Mouse (Mus musculus) hindbrain, embryonic 15.5 days (tissue): ENCODE results near the gene Slc31a1. TPM values are rescaled to one million over a fixed set of nuclear protein-coding genes. Genes with fewer than 3 reads are reported as not detected.

Source experiments
- ATAC-seq: fragments of 200-750 bp; cut with Nextera tagmentation; 2 replicates; pipeline ENCODE4 v1.8.0; 2017; ENCODE audit warnings: low read depth, moderate number of reproducible peaks, moderate TSS enrichment; ENCODE audit not compliant: low FRiP score
- H3K27ac ChIP-seq: fragments of 300-500 bp; sonication (generic); replicated peaks from 2 replicates; pipeline ENCODE4 v1.5.1; 2015; ENCODE audit warnings: mild to moderate bottlenecking, inconsistent platforms
- H3K27me3 ChIP-seq: fragments of 300-500 bp; sonication (generic); 2 replicates; pipeline ENCODE4 v1.6.1; 2015; ENCODE audit warnings: control low read depth, inconsistent platforms
- H3K36me3 ChIP-seq: fragments of 300-500 bp; sonication (generic); 2 replicates; pipeline ENCODE4 v1.6.1; 2015; ENCODE audit warnings: control low read depth, inconsistent platforms
- H3K4me1 ChIP-seq: fragments of 300-500 bp; sonication (generic); replicated peaks from 2 replicates; pipeline ENCODE4 v1.6.1; 2015; ENCODE audit warnings: control low read depth, inconsistent platforms
- H3K4me2 ChIP-seq: fragments of 300-500 bp; sonication (generic); 2 replicates; pipeline ENCODE4 v1.6.1; 2015; ENCODE audit warnings: moderate library complexity, mild to moderate bottlenecking, inconsistent platforms
- H3K4me3 ChIP-seq: fragments of 300-500 bp; sonication (generic); 2 replicates; pipeline ENCODE4 v1.5.1; 2015; ENCODE audit warnings: mild to moderate bottlenecking, inconsistent platforms
- H3K9ac ChIP-seq: fragments of 300-500 bp; sonication (generic); 2 replicates; pipeline ENCODE4 v1.6.1; 2015; ENCODE audit warnings: inconsistent platforms
- H3K9me3 ChIP-seq: fragments of 300-500 bp; sonication (generic); 2 replicates; pipeline ENCODE4 v1.6.1; 2016; ENCODE audit warnings: control low read depth, inconsistent platforms
- WGBS: fragments of 180-500 bp; shearing (Covaris S2); methylation state at CpG from one replicate; pipeline ENCODE4 v1.1.7; 2015; 5-methylcytosine and 5-hydroxymethylcytosine counted together
- polyA plus RNA-seq: library from polyadenylated mRNA; unstranded; fragments of >200 nt; fragmentation: Nextera tagmentation; extraction: Ambion mirVana; gene quantifications from 2 replicates; pipeline ENCODE4 v1.2.1, GENCODE M21; 2015

Slc31a1 gene
- polyA plus RNA-seq, 1 experiment from 2014 or later: 46.2 TPM

GRCm38 (mm10) chr4:62389592-62390512, 29.3 kb downstream of the Slc31a1 start:
- Histone ChIP-seq H3K27ac (no peak overlapping the region), H3K27me3 (no peaks in the 10 kb centered on the region), H3K9ac (no peak overlapping the region), H3K4me2 (no peak overlapping the region), H3K9me3 (no peaks in the 10 kb centered on the region), H3K4me1 (no peaks in the 10 kb centered on the region), H3K36me3 (peaks cover 45% of the 10 kb centered on the region), H3K4me3 (no peak overlapping the region)
- 89% methylated on average over 5 of the region's 5 CpGs for WGBS
- ATAC-seq: no peak

DNA sequence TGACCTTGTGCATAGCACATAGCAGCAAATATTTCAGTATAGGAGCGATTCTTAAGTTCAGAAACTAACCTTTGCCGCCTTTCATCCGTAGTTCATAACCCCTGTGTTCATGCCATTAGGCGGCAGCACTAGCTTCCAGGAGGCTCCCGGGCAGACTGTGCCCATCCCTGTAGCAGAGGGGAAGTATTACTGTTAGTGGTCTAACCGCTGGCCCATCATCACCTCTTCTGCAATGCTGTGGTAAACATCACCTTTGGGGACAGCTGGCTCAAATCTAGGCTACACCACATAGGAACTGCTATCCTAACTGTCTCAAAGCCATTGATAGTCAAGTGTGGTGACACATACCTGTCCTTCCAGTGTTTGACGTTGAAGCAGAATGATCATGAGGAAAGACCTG, 31.4 kb downstream of the Slc31a1 start:
- no peak for ATAC-seq
- Histone ChIP-seq H3K36me3 (peaks cover 52% of the 10 kb centered on the region), H3K4me3 (no peak overlapping the region), H3K9ac (no peak overlapping the region), H3K9me3 (no peaks in the 10 kb centered on the region), H3K4me1 (no peaks in the 10 kb centered on the region), H3K27me3 (no peaks in the 10 kb centered on the region), H3K4me2 (no peak overlapping the region), H3K27ac (no peak overlapping the region)
- WGBS: 89% methylated on average over 7 of the region's 7 CpGs

GRCm38 (mm10) chr4:62393459-62393858, 32.9 kb downstream of the Slc31a1 start:
- Histone ChIP-seq H3K36me3 (peaks cover 62% of the 10 kb centered on the region), H3K4me2 (no peak overlapping the region)
- 20% methylated on average over 6 of the region's 6 CpGs for WGBS

GRCm38 (mm10) chr4:62395806-62396205, 35.3 kb downstream of the Slc31a1 start:
- ATAC-seq: no peak
- no peak overlapping the region for H3K27ac ChIP-seq
- peaks cover 66% of the 10 kb centered on the region for H3K36me3 ChIP-seq
- H3K9me3 ChIP-seq: no peaks in the 10 kb centered on the region
- no peak overlapping the region for H3K4me2 ChIP-seq
- no peaks in the 10 kb centered on the region for H3K27me3 ChIP-seq
- H3K9ac ChIP-seq: no peak overlapping the region
- 92% methylated on average over 1 of the region's 1 CpGs for WGBS
- no peaks in the 10 kb centered on the region for H3K4me1 ChIP-seq
- H3K4me3 ChIP-seq: no peak overlapping the region

More at GRCm38 (mm10) chr4:62393459-62393858, 32.9 kb downstream of the Slc31a1 start:
- no peak overlapping the region for H3K4me3 ChIP-seq
- H3K9me3 ChIP-seq: no peaks in the 10 kb centered on the region
- no peak for ATAC-seq
- no peak overlapping the region for H3K27ac ChIP-seq
- H3K9ac ChIP-seq: no peak overlapping the region
- no peaks in the 10 kb centered on the region for H3K27me3 ChIP-seq
- no peaks in the 10 kb centered on the region for H3K4me1 ChIP-seq

GRCm38 (mm10) chr4:62397616-62398365, 37.3 kb downstream of the Slc31a1 start:
- H3K4me1 ChIP-seq: no peaks in the 10 kb centered on the region
- H3K4me2 ChIP-seq: no peak overlapping the region
- H3K27ac ChIP-seq: no peak overlapping the region
- H3K4me3 ChIP-seq: no peak overlapping the region
- no peak overlapping the region for H3K9ac ChIP-seq
- WGBS: 84% methylated on average over 4 of the region's 4 CpGs
- no peaks in the 10 kb centered on the region for H3K9me3 ChIP-seq
- H3K27me3 ChIP-seq: no peaks in the 10 kb centered on the region
- ATAC-seq: no peak
- H3K36me3 ChIP-seq: peaks cover 68% of the 10 kb centered on the region

DNA sequence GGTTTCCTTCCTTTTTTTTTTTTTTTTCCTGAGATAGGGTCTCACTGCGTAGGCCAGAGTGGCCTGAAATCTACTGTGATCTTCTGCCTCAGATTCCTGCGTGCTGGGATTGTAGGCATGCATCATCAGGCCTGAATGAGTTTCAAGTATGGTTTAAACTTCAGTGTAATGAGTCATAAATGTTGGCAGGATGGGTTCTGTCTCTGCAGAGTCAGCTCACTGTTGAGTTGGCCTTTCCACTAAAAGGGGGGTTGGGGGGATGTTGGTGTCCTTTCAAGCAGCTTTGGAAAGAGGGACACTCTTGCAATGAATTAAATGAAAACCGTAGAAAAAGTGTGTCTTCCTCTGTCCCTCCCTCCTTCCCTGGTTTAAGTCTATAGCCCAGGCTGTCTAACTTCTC, 38.4 kb downstream of the Slc31a1 start:
- Histone ChIP-seq H3K27me3 (no peaks in the 10 kb centered on the region), H3K4me2 (no peak overlapping the region), H3K9me3 (no peaks in the 10 kb centered on the region), H3K36me3 (peaks cover 66% of the 10 kb centered on the region), H3K27ac (no peak overlapping the region), H3K4me3 (no peak overlapping the region), H3K4me1 (no peaks in the 10 kb centered on the region), H3K9ac (no peak overlapping the region)
- 92% methylated on average over 3 of the region's 3 CpGs for WGBS
- ATAC-seq: no peak

DNA sequence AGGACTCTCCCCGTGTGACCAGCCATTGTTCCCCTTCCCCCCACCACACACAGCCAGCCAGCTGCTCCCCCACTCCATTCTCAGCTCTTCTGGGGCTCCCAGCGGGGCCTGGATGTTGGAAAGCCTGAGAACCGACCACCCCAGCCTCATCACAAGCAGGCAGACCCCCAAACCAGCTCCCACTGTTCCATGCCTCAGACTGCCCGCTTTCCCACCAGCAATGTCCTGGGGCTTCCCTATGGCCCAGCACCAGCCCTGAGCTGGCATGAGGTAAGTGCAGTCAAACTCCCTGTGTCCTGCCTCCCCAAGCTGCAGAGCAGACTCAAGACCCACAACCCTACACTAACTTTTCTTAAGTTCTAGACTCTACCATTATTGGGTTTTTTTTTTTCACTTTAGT, 45.6 kb downstream of the Slc31a1 start:
- H3K36me3 ChIP-seq: peaks cover 18% of the 10 kb centered on the region
- no peak overlapping the region for H3K4me2 ChIP-seq
- no peak overlapping the region for H3K4me3 ChIP-seq
- peaks cover 38% of the 10 kb centered on the region for H3K4me1 ChIP-seq
- no peaks in the 10 kb centered on the region for H3K9me3 ChIP-seq
- no peak overlapping the region for H3K27ac ChIP-seq
- WGBS: 74% methylated on average over 4 of the region's 4 CpGs
- no peak overlapping the region for H3K9ac ChIP-seq
- no peaks in the 10 kb centered on the region for H3K27me3 ChIP-seq
- ATAC-seq: no peak

DNA sequence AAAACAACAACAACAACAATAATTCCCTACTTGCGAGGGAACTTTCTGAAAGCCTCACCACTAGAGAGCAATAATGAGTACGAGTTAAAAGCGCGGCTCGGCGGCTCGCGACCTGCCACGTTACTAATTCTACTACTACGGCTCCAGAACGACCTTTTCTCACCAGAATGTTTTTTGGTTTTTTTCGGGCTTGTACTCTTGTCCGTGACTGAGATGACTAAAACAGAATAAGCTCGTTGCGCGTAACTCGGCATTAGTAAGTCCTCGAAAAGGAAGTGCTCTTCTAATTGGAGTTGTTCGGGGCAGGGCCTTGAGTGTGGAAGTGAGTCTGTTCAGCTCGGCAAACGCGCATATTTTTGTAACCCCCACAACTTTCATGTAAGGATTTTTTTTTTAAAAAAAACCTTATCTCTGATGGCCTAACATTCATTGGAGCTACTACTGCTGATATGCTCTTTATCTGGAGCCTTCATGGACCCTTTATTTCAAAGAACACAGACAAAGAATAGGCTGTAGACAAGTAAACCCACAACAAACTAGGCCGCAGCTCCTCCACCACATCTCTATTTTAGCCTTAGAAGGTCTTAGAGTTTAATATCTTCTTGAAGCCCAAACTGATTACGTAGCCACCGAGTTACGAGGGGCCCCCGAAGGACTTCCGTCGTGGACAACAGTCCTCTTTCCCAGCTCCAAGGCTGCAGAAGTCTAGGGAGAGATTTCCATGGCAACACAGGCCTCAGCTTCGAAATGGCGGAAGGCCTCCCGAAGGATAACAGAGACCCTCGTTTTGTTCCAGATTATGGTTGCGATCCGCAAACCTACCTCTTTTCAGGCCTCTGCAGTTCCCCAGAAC, 47.4 kb downstream of the Slc31a1 start:
- peak overlapping the region; percentile 62 for H3K4me3 ChIP-seq
- H3K9ac ChIP-seq: peak overlapping the region; percentile 69
- H3K9me3 ChIP-seq: no peaks in the 10 kb centered on the region
- peak overlapping the region; percentile 84 for H3K27ac ChIP-seq
- H3K4me1 ChIP-seq: peaks cover 41% of the 10 kb centered on the region
- peaks cover 13% of the 10 kb centered on the region for H3K36me3 ChIP-seq
- H3K27me3 ChIP-seq: no peaks in the 10 kb centered on the region
- ATAC-seq: peak; percentile 69
- WGBS: under 1% methylated on average over 35 of the region's 35 CpGs
- H3K4me2 ChIP-seq: peak overlapping the region; percentile 68

DNA sequence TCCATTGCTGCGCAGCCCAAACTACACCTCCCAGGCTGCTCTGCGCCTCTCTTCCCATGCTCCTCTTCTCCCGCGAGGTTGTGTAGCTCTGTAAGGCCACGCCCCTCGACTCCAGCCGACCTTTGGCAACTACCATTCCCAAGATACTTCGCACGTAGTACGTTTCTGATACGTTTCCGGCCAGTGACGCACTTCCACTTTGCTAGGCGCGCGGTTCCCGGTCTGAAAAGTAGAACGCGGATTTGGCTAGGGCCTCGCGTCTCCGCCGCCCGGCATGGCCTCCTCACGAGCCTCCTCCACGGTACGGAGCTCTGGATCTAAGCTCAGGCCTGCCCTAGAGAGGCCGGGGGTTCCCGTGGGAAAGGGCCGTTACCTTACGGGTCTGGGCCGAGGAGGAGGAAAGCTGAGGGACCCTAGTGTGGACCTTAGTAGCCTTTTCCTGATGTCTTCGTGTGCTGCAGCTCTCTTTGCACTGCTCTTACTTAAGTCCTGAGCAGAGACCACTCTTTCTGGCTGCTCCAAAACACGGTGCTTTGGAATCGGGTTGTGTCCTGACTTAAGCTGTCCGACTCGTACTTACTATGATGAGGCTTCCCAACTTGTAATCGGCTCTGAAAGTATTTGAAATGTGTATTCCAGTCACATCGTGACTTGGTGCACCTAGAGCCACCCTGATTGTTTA, 48.2 kb downstream of the Slc31a1 start, which contains the start of the genes Cdc26 and Prpf4:
TSS of gene Cdc26 (minus strand) at position 42 of the 682 bp plus-strand sequence.
TSS of gene Prpf4 (plus strand) at position 197 of the 682 bp plus-strand sequence.
- Histone ChIP-seq H3K27me3 (no peaks in the 10 kb centered on the region), H3K36me3 (peaks cover 19% of the 10 kb centered on the region), H3K4me2 (peak within 1 kb of the TSS; percentile 68), H3K27ac (peak within 1 kb of the TSS; percentile 84), H3K4me3 (peak within 1 kb of the TSS; percentile 62), H3K9ac (peak within 1 kb of the TSS; percentile 78), H3K4me1 (peaks cover 41% of the 10 kb centered on the region), H3K9me3 (no peaks in the 10 kb centered on the region)
- ATAC-seq: peak; percentile 99
- under 1% methylated on average over 39 of the region's 39 CpGs for WGBS

- peaks cover 35% of the 10 kb centered on the region for H3K4me1 ChIP-seq
- H3K4me3 ChIP-seq: peak overlapping the region; percentile 62
- 34% methylated on average over 6 of the region's 6 CpGs for whole genome bisulfite sequencing
- peak overlapping the region; percentile 68 for H3K4me2 ChIP-seq
- no peak for ATAC-seq
- H3K36me3 ChIP-seq: peaks cover 22% of the 10 kb centered on the region
- no peaks in the 10 kb centered on the region for H3K9me3 ChIP-seq
- H3K27ac ChIP-seq: peak overlapping the region; percentile 79
- peak overlapping the region; percentile 78 for H3K9ac ChIP-seq
- no peaks in the 10 kb centered on the region for H3K27me3 ChIP-seq
Measured at GRCm38 (mm10) chr4:62409615-62410014, 49.1 kb downstream of the Slc31a1 start.

GRCm38 (mm10) chr4:62410325-62410724, 49.8 kb downstream of the Slc31a1 start:
- Histone ChIP-seq H3K27ac (no peak overlapping the region), H3K4me1 (peaks cover 30% of the 10 kb centered on the region), H3K9me3 (no peaks in the 10 kb centered on the region), H3K4me3 (no peak overlapping the region), H3K4me2 (peak overlapping the region; percentile 68), H3K36me3 (peaks cover 29% of the 10 kb centered on the region), H3K9ac (no peak overlapping the region), H3K27me3 (no peaks in the 10 kb centered on the region)
- no peak for ATAC-seq
- 92% methylated on average over 2 of the region's 2 CpGs for WGBS
